In the genomic region with DNA sequence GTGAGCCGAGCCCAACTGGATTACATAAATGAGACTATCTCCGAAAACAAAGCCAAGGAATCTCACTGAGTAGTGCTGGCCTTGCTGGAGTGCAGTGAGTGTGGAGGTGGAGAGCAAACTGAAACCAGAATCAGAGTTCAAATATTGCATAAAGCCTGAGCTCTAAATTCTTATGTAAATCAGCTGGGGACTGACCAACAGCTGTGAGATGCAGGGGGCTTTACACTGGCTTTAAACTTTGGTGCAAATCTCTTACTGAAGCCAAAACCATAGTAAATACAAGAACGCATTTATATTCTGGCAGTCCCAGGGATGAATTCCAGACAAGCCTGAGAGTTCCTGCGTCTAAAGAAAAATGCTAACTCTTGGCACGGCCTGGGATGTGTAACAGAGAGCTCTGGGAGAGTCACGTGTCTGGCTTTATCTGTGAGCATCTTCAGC, we compare ENCODE assay signal across 17 mouse cellular contexts. TPM values are rescaled to one million over a fixed set of nuclear protein-coding genes. Genes with fewer than 3 reads are reported as not detected.
DNase-seq lines count a peak whose midpoint lies in the region; ATAC-seq and TF ChIP-seq lines count a peak whose summit lies in the region.
"Had no signal": no experiment of that assay in that cellular context is flagged by ENCODE, and none has a peak within 500 bp of the region (broad histone marks: within the 10 kb centered on the region; RNA-seq: fewer than 3 reads in every experiment).

No protein-coding gene starts in this region.

- H3K27me3 ChIP-seq in heart, embryonic 15.5 days: no peaks in the 10 kb centered on the region
- H3K27me3 ChIP-seq in lung, embryonic 16.5 days (ENCODE audit: control insufficient read depth, insufficient read depth, low read depth, low read length): no peaks in the 10 kb centered on the region
- no peaks in the 10 kb centered on the region for H3K27me3 ChIP-seq in stomach, embryonic 16.5 days (ENCODE audit: control insufficient read depth, insufficient read depth, low read length)
- H3K27me3 ChIP-seq: Patski had no signal

- 19% methylated on average over 6 of the region's 6 CpGs for WGBS in heart, embryonic 15.5 days
- 17% methylated on average over 6 of the region's 6 CpGs for WGBS in lung, embryonic 16.5 days
- WGBS in stomach, embryonic 16.5 days: 29% methylated on average over 6 of the region's 6 CpGs

- H3K36me3 ChIP-seq in heart, embryonic 15.5 days: no peaks in the 10 kb centered on the region
- H3K36me3 ChIP-seq in lung, embryonic 16.5 days (ENCODE audit: control insufficient read depth, insufficient read depth, low read length): peaks cover 4% of the 10 kb centered on the region; the same call in 1 of the 2 replicates
- H3K36me3 ChIP-seq in stomach, embryonic 16.5 days (ENCODE audit: control insufficient read depth, insufficient read depth, low read length): no peaks in the 10 kb centered on the region

- H3K9ac ChIP-seq in heart, embryonic 15.5 days: no peak overlapping the region
- H3K9ac ChIP-seq in lung, embryonic 16.5 days (ENCODE audit: low read length): no peak overlapping the region
- H3K9ac ChIP-seq in stomach, embryonic 16.5 days (ENCODE audit: low read length): no peak overlapping the region

- no peaks in the 10 kb centered on the region for H3K9me3 ChIP-seq in heart, embryonic 15.5 days (replicated peaks)
- no peaks in the 10 kb centered on the region for H3K9me3 ChIP-seq in lung, embryonic 16.5 days (ENCODE audit: control insufficient read depth, low read length)
- H3K9me3 ChIP-seq in stomach, embryonic 16.5 days (replicated peaks; ENCODE audit: control insufficient read depth, low read length): no peaks in the 10 kb centered on the region
- H3K9me3 ChIP-seq: forebrain, embryonic 10.5 days had no signal

- no peak overlapping the region for H3K4me3 ChIP-seq in heart, embryonic 15.5 days
- H3K4me3 ChIP-seq in lung, embryonic 16.5 days (ENCODE audit: low read length): no peak overlapping the region
- H3K4me3 ChIP-seq in embryonic fibroblast, embryonic 13.5 days (ENCODE audit: insufficient read depth, low read length): no peak overlapping the region
- H3K4me3 ChIP-seq in stomach, embryonic 16.5 days (replicated peaks; ENCODE audit: low read length): no peak overlapping the region
- H3K4me3 ChIP-seq: forebrain, embryonic 10.5 days had no signal

- ATAC-seq in heart, embryonic 15.5 days (replicated peaks; ENCODE audit: insufficient number of reproducible peaks, insufficient read depth, low FRiP score, low read depth): no peak
- ATAC-seq in lung, embryonic 16.5 days (ENCODE audit: low read depth): peak; percentile 66
- ATAC-seq in stomach, embryonic 16.5 days (ENCODE audit: insufficient read depth, low FRiP score): peak; percentile 66
- ATAC-seq: Patski had no signal

- peaks cover 22% of the 10 kb centered on the region for H3K4me1 ChIP-seq in heart, embryonic 15.5 days (replicated peaks)
- peaks cover 4% of the 10 kb centered on the region; the same call in 1 of the 2 replicates for H3K4me1 ChIP-seq in lung, embryonic 16.5 days (replicated peaks; ENCODE audit: control insufficient read depth, insufficient read depth, low read length)
- peaks cover 10% of the 10 kb centered on the region for H3K4me1 ChIP-seq in embryonic fibroblast, embryonic 13.5 days (ENCODE audit: control insufficient read depth, insufficient read depth, low read length)
- no peaks in the 10 kb centered on the region for H3K4me1 ChIP-seq in stomach, embryonic 16.5 days (ENCODE audit: control insufficient read depth, insufficient read depth, low read length)

- H3K4me2 ChIP-seq in heart, embryonic 15.5 days: no peak overlapping the region
- H3K4me2 ChIP-seq in lung, embryonic 16.5 days (ENCODE audit: low read depth, low read length): no peak overlapping the region
- no peak overlapping the region for H3K4me2 ChIP-seq in stomach, embryonic 16.5 days (ENCODE audit: low read depth, low read length)

- TF ChIP-seq POLR2A in embryonic fibroblast, embryonic 13.5 days (IDR thresholded peaks at IDR 0.05; ENCODE audit: low read depth, low read length): no peak

- no peak for DNase-seq in heart, adult 18-20 months
- DNase-seq in lung, postnatal 10 days: no peak
- no peak for DNase-seq in layer of hippocampus, postnatal 36 days
- no peak for DNase-seq in urinary bladder, postnatal 36 days (ENCODE audit: low spot score in 2 of 2)
- DNase-seq: adrenal gland, postnatal 10 days; gastrocnemius, postnatal 14 days; heart, postnatal 4 days; kidney, adult 18-20 months; layer of hippocampus, adult 9-11 months; left cerebral cortex, postnatal 4 days had no signal

- TF ChIP-seq CTCF in embryonic fibroblast, embryonic 13.5 days (IDR thresholded peaks at IDR 0.05; ENCODE audit: borderline replicate concordance, insufficient read depth, low read length): no peak

- H3K27ac ChIP-seq in heart, embryonic 15.5 days: peak overlapping the region; percentile 39; the same call in 1 of the 2 replicates
- H3K27ac ChIP-seq in lung, embryonic 16.5 days (ENCODE audit: low read length): 0 out of 2 replicates have a peak overlapping the region, but pooled peaks have one; percentile 19
- H3K27ac ChIP-seq in embryonic fibroblast, embryonic 13.5 days (ENCODE audit: insufficient read depth, low read length): peak overlapping the region; percentile 55
- H3K27ac ChIP-seq in stomach, embryonic 16.5 days (ENCODE audit: low read length): peak overlapping the region; percentile 64
- H3K27ac ChIP-seq: forebrain, embryonic 10.5 days had no signal

RNA-seq across cellular contexts. Expression of gene Trim69, which starts 2.1 kb away (rescaled TPM):
- polyA plus RNA-seq in heart, embryonic 15.5 days (2015; fragmentation: Nextera tagmentation; extraction: Ambion mirVana): not detected in 2 replicates
- total RNA-seq in heart, adult 18-20 months (2021): not detected
- polyA plus RNA-seq in lung, embryonic 16.5 days (2015; fragmentation: Nextera tagmentation; extraction: Ambion mirVana): 0.11 TPM in 1 of 2 replicates, not detected in the other
- 0.37 and 0.68 TPM in 2 replicates for polyA plus RNA-seq in embryonic fibroblast, embryonic 13.5 days (2011; ENCODE audit: insufficient read length, low read depth, missing spikeins)
- polyA plus RNA-seq in stomach, embryonic 16.5 days (2015; fragmentation: Nextera tagmentation; extraction: Ambion mirVana): 0.12 TPM in 2 replicates
- total RNA-seq in layer of hippocampus, postnatal 36 days (2021): not detected
- total RNA-seq: adrenal gland, postnatal 10 days; gastrocnemius, postnatal 14 days; heart, postnatal 4 days; left cerebral cortex, postnatal 4 days had no signal
- polyA plus RNA-seq: forebrain, embryonic 10.5 days; neural tube, embryonic 11.5 days had no signal

RNA-seq across cellular contexts. Expression of gene B2m, which starts 10.9 kb away (rescaled TPM):
- 260 and 322 TPM in 2 replicates for polyA plus RNA-seq in heart, embryonic 15.5 days (2015; fragmentation: Nextera tagmentation; extraction: Ambion mirVana)
- total RNA-seq in heart, adult 18-20 months (2021): 100 to 1,000 TPM; 297 to 515 TPM
- polyA plus RNA-seq in lung, embryonic 16.5 days (2015; fragmentation: Nextera tagmentation; extraction: Ambion mirVana): 408 and 412 TPM in 2 replicates
- polyA plus RNA-seq in embryonic fibroblast, embryonic 13.5 days (2011; ENCODE audit: insufficient read length, low read depth, missing spikeins): 1,628 and 1,672 TPM in 2 replicates
- 368 and 395 TPM in 2 replicates for polyA plus RNA-seq in stomach, embryonic 16.5 days (2015; fragmentation: Nextera tagmentation; extraction: Ambion mirVana)
- total RNA-seq in layer of hippocampus, postnatal 36 days (2021): 100 to 1,000 TPM in 1 of 2 experiments, 10 to 100 TPM in 1; 99.2 to 107 TPM

RNA-seq across cellular contexts. Expression of gene Patl2, which starts 27.6 kb away (rescaled TPM):
- polyA plus RNA-seq in heart, embryonic 15.5 days (2015; fragmentation: Nextera tagmentation; extraction: Ambion mirVana): 0.05 and 0.10 TPM in 2 replicates
- total RNA-seq in heart, adult 18-20 months (2021): not detected
- not detected in 2 replicates for polyA plus RNA-seq in lung, embryonic 16.5 days (2015; fragmentation: Nextera tagmentation; extraction: Ambion mirVana)
- polyA plus RNA-seq in embryonic fibroblast, embryonic 13.5 days (2011; ENCODE audit: insufficient read length, low read depth, missing spikeins): not detected in 2 replicates
- polyA plus RNA-seq in stomach, embryonic 16.5 days (2015; fragmentation: Nextera tagmentation; extraction: Ambion mirVana): not detected in 2 replicates
- total RNA-seq in layer of hippocampus, postnatal 36 days (2021): under 1 TPM in 1 of 2 experiments, not detected in 1; 0.12 TPM
- total RNA-seq: gastrocnemius, postnatal 14 days; heart, postnatal 4 days; left cerebral cortex, postnatal 4 days had no signal
- polyA plus RNA-seq: forebrain, embryonic 10.5 days; neural tube, embryonic 11.5 days had no signal

RNA-seq across cellular contexts. Expression of gene Terb2, which starts 27.7 kb away (rescaled TPM):
- polyA plus RNA-seq in heart, embryonic 15.5 days (2015; fragmentation: Nextera tagmentation; extraction: Ambion mirVana): not detected in 2 replicates
- total RNA-seq in heart, adult 18-20 months (2021): not detected
- polyA plus RNA-seq in lung, embryonic 16.5 days (2015; fragmentation: Nextera tagmentation; extraction: Ambion mirVana): not detected in 2 replicates
- not detected in 2 replicates for polyA plus RNA-seq in embryonic fibroblast, embryonic 13.5 days (2011; ENCODE audit: insufficient read length, low read depth, missing spikeins)
- not detected in 2 replicates for polyA plus RNA-seq in stomach, embryonic 16.5 days (2015; fragmentation: Nextera tagmentation; extraction: Ambion mirVana)
- total RNA-seq in layer of hippocampus, postnatal 36 days (2021): not detected
- total RNA-seq: adrenal gland, postnatal 10 days; gastrocnemius, postnatal 14 days; heart, postnatal 4 days; left cerebral cortex, postnatal 4 days had no signal
- polyA plus RNA-seq: forebrain, embryonic 10.5 days; neural tube, embryonic 11.5 days; Patski had no signal

RNA-seq across cellular contexts. Expression of gene Spg11, which starts 40.2 kb away (rescaled TPM):
- 4.7 and 5.8 TPM in 2 replicates for polyA plus RNA-seq in heart, embryonic 15.5 days (2015; fragmentation: Nextera tagmentation; extraction: Ambion mirVana)
- 10 to 100 TPM; 10.7 to 13.1 TPM for total RNA-seq in heart, adult 18-20 months (2021)
- polyA plus RNA-seq in lung, embryonic 16.5 days (2015; fragmentation: Nextera tagmentation; extraction: Ambion mirVana): 8.9 and 9.5 TPM in 2 replicates
- 21.0 and 21.7 TPM in 2 replicates for polyA plus RNA-seq in embryonic fibroblast, embryonic 13.5 days (2011; ENCODE audit: insufficient read length, low read depth, missing spikeins)
- polyA plus RNA-seq in stomach, embryonic 16.5 days (2015; fragmentation: Nextera tagmentation; extraction: Ambion mirVana): 8.8 and 9.7 TPM in 2 replicates
- total RNA-seq in layer of hippocampus, postnatal 36 days (2021): 10 to 100 TPM; 15.2 to 16.5 TPM
